Mouse (Mus musculus) embryonic fibroblast, embryonic 13.5 days (primary cell): Measurements from ENCODE around the gene Erich2.

Experiments used
- CTCF ChIP-seq: IDR thresholded peaks from 2 replicates; pipeline ENCODE4 v1.5.1; 2011; ENCODE audit warnings: mild to moderate bottlenecking, control low read depth, low read length, moderate library complexity, borderline replicate concordance; ENCODE audit not compliant: insufficient read depth
- POLR2A ChIP-seq: IDR thresholded peaks from 2 replicates; pipeline ENCODE4 v1.6.1; 2011; ENCODE audit warnings: low read depth, mild to moderate bottlenecking, control low read depth, low read length, moderate library complexity

GRCm38 (mm10) chr2:70573544-70574210 lies 65.1 kb downstream of the Erich2 start:
- TF ChIP-seq CTCF (no peak), POLR2A (no peak)
